Mouse (Mus musculus): ENCODE data around the gene Rps6kl1.

DNA sequence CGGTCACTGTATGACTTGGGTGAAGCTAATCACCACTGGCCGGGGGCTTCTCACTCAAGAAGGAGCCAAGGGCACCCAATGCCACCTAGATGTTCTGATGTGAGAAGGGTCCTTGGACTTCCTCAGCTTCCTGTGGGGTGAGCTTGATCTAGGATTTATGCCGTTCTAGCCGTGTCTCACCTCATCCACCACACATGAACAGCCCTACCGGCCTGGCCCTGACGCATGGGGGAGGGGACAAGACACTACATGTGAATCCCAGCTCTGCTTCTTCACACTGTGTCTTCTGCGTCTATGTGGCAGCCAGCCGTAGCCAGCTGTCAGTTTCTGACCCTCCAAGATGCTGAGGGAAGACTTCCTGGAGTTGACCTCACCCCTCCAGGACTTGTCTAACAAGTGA lies 7.7 kb upstream of the Rps6kl1 start:
- TF ChIP-seq EP300 (IDR thresholded peaks at IDR 0.05; ENCODE audit: insufficient read depth, low read depth, low read length) (no peak), CTCF (IDR thresholded peaks at IDR 0.05) (no peak), POLR2A (IDR thresholded peaks at IDR 0.05; ENCODE audit: insufficient read depth, low read depth, low read length) (no peak)
